Mouse (Mus musculus): ENCODE data around the gene Kif17. TPM values are rescaled to one million over a fixed set of nuclear protein-coding genes. Genes with fewer than 3 reads are reported as not detected.

The Kif17 gene
- polyA plus RNA-seq, 1 experiment from 2014 or later = 0.61 TPM

GRCm38 (mm10) chr4:138303742-138304141, 53.5 kb downstream of the Kif17 start:
- H3K4me2 ChIP-seq (ENCODE audit: low read length) = peak overlapping the region; percentile 94
- ATAC-seq (no peak), DNase-seq (ENCODE audit: low spot score) (no peak)
- H3K9ac ChIP-seq (ENCODE audit: low read length) = peak overlapping the region; percentile 75
- WGBS = 14% methylated on average over 18 of the region's 18 CpGs
- H3K27me3 ChIP-seq (replicated peaks; ENCODE audit: control insufficient read depth, insufficient read depth, low read length) = no peaks in the 10 kb centered on the region
- no peaks in the 10 kb centered on the region for H3K9me3 ChIP-seq (replicated peaks; ENCODE audit: control insufficient read depth, low read length)
- peak overlapping the region; percentile 60; the same call in 1 of the 2 replicates for H3K27ac ChIP-seq (ENCODE audit: low read depth, low read length)
- H3K36me3 ChIP-seq (ENCODE audit: control insufficient read depth, insufficient read depth, low read length) = peaks cover 16% of the 10 kb centered on the region
- peaks cover 10% of the 10 kb centered on the region for H3K4me1 ChIP-seq (ENCODE audit: control insufficient read depth, insufficient read depth, low read length)
- peak overlapping the region; percentile 93 for H3K4me3 ChIP-seq (ENCODE audit: low read depth, low read length)

GRCm38 (mm10) chr4:138304340-138305104, 54.3 kb downstream of the Kif17 start, which contains the start of gene Ddost:
Gene Ddost, plus strand, starts transcription at chr4:138304730.
- Histone ChIP-seq H3K4me3 (ENCODE audit: low read depth, low read length) (peak within 1 kb of the TSS; percentile 93), H3K9me3 (replicated peaks; ENCODE audit: control insufficient read depth, low read length) (no peaks in the 10 kb centered on the region), H3K27me3 (replicated peaks; ENCODE audit: control insufficient read depth, insufficient read depth, low read length) (no peaks in the 10 kb centered on the region), H3K4me2 (ENCODE audit: low read length) (peak within 1 kb of the TSS; percentile 94), H3K4me1 (ENCODE audit: control insufficient read depth, insufficient read depth, low read length) (peaks cover 10% of the 10 kb centered on the region), H3K9ac (ENCODE audit: low read length) (peak within 1 kb of the TSS; percentile 94), H3K27ac (ENCODE audit: low read depth, low read length) (peak within 1 kb of the TSS; percentile 73), H3K36me3 (ENCODE audit: control insufficient read depth, insufficient read depth, low read length) (peaks cover 24% of the 10 kb centered on the region)
- WGBS = under 1% methylated on average over 59 of the region's 64 CpGs
- peak; percentile 99 for ATAC-seq
- DNase-seq (ENCODE audit: low spot score) = peak; percentile 100

- H3K4me2 ChIP-seq (ENCODE audit: low read length) = no peak overlapping the region
- H3K27ac ChIP-seq (ENCODE audit: low read depth, low read length) = no peak overlapping the region
- peaks cover 48% of the 10 kb centered on the region for H3K36me3 ChIP-seq (ENCODE audit: control insufficient read depth, insufficient read depth, low read length)
- 73% methylated on average over 3 of the region's 3 CpGs for WGBS
- H3K27me3 ChIP-seq (replicated peaks; ENCODE audit: control insufficient read depth, insufficient read depth, low read length) = no peaks in the 10 kb centered on the region
- no peak overlapping the region for H3K4me3 ChIP-seq (ENCODE audit: low read depth, low read length)
- peaks cover 10% of the 10 kb centered on the region for H3K4me1 ChIP-seq (ENCODE audit: control insufficient read depth, insufficient read depth, low read length)
- ATAC-seq (no peak), DNase-seq (ENCODE audit: low spot score) (no peak)
- H3K9ac ChIP-seq (ENCODE audit: low read length) = no peak overlapping the region
- no peaks in the 10 kb centered on the region for H3K9me3 ChIP-seq (replicated peaks; ENCODE audit: control insufficient read depth, low read length)
Measured at GRCm38 (mm10) chr4:138307025-138307424, 56.8 kb downstream of the Kif17 start.

GRCm38 (mm10) chr4:138307739-138308138, 57.5 kb downstream of the Kif17 start:
- peaks cover 55% of the 10 kb centered on the region for H3K36me3 ChIP-seq (ENCODE audit: control insufficient read depth, insufficient read depth, low read length)
- no peak overlapping the region for H3K27ac ChIP-seq (ENCODE audit: low read depth, low read length)
- no peaks in the 10 kb centered on the region for H3K27me3 ChIP-seq (replicated peaks; ENCODE audit: control insufficient read depth, insufficient read depth, low read length)
- WGBS = 82% methylated on average over 12 of the region's 12 CpGs
- no peak overlapping the region for H3K9ac ChIP-seq (ENCODE audit: low read length)
- no peak overlapping the region for H3K4me3 ChIP-seq (ENCODE audit: low read depth, low read length)
- H3K4me2 ChIP-seq (ENCODE audit: low read length) = no peak overlapping the region
- H3K9me3 ChIP-seq (replicated peaks; ENCODE audit: control insufficient read depth, low read length) = no peaks in the 10 kb centered on the region
- H3K4me1 ChIP-seq (ENCODE audit: control insufficient read depth, insufficient read depth, low read length) = peaks cover 10% of the 10 kb centered on the region
- DNase-seq (ENCODE audit: low spot score) = no peak
- ATAC-seq = no peak

- Histone ChIP-seq H3K4me1 (ENCODE audit: control insufficient read depth, insufficient read depth, low read length) (peaks cover 5% of the 10 kb centered on the region), H3K9ac (ENCODE audit: low read length) (no peak overlapping the region), H3K9me3 (replicated peaks; ENCODE audit: control insufficient read depth, low read length) (no peaks in the 10 kb centered on the region), H3K4me2 (ENCODE audit: low read length) (no peak overlapping the region), H3K27ac (ENCODE audit: low read depth, low read length) (no peak overlapping the region), H3K4me3 (ENCODE audit: low read depth, low read length) (no peak overlapping the region), H3K27me3 (replicated peaks; ENCODE audit: control insufficient read depth, insufficient read depth, low read length) (no peaks in the 10 kb centered on the region), H3K36me3 (ENCODE audit: control insufficient read depth, insufficient read depth, low read length) (peaks cover 82% of the 10 kb centered on the region)
- DNase-seq (ENCODE audit: low spot score) (no peak), ATAC-seq (no peak)
- WGBS = 95% methylated on average over 19 of the region's 19 CpGs
Measured at GRCm38 (mm10) chr4:138310311-138310910, 60.2 kb downstream of the Kif17 start.

DNA sequence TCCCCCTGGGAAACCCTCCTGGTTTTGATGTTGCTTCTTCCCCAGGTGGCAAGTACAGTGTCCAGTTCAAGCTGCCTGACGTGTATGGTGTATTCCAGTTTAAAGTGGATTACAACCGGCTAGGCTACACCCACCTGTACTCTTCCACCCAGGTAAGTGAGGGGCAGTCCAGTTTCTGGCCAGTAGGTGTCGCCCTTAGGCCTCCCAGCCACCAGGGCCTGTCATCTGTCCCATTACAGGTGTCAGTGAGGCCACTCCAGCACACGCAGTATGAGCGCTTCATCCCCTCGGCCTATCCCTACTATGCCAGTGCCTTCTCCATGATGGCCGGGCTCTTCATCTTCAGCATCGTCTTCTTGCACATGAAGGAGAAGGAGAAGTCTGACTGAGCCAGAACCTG, 61.4 kb downstream of the Kif17 start:
- DNase-seq (ENCODE audit: low spot score) (no peak), ATAC-seq (peak; percentile 40; the same call in 1 of the 2 replicates)
- Histone ChIP-seq H3K4me2 (ENCODE audit: low read length) (no peak overlapping the region), H3K27me3 (replicated peaks; ENCODE audit: control insufficient read depth, insufficient read depth, low read length) (no peaks in the 10 kb centered on the region), H3K4me3 (ENCODE audit: low read depth, low read length) (no peak overlapping the region), H3K4me1 (ENCODE audit: control insufficient read depth, insufficient read depth, low read length) (no peaks in the 10 kb centered on the region), H3K9ac (ENCODE audit: low read length) (no peak overlapping the region), H3K36me3 (ENCODE audit: control insufficient read depth, insufficient read depth, low read length) (peaks cover 92% of the 10 kb centered on the region), H3K27ac (ENCODE audit: low read depth, low read length) (no peak overlapping the region), H3K9me3 (replicated peaks; ENCODE audit: control insufficient read depth, low read length) (no peaks in the 10 kb centered on the region)
- 63% methylated on average over 8 of the region's 8 CpGs for WGBS

DNA sequence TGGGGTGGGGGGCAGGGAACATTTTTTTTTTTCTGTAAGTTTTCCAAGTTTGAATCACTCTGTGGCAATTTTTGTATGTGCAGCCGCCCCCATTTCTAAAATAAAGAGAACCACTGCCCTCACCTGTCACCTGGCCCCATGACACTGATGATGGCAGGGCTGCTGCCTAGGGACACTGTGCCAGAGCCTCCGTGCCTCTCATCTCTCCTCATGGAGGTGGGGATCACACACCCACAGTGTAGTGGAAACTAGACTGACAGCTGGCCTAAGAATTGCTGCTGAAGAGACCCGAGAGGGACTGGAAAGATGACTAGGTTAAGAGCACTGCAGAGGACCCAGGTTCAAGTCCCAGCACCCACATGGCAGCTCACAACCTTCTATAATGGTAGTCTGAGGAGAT, 61.9 kb downstream of the Kif17 start:
- WGBS = 90% methylated on average over 3 of the region's 3 CpGs
- Histone ChIP-seq H3K9me3 (replicated peaks; ENCODE audit: control insufficient read depth, low read length) (no peaks in the 10 kb centered on the region), H3K4me3 (ENCODE audit: low read depth, low read length) (no peak overlapping the region), H3K4me2 (ENCODE audit: low read length) (no peak overlapping the region), H3K4me1 (ENCODE audit: control insufficient read depth, insufficient read depth, low read length) (no peaks in the 10 kb centered on the region), H3K9ac (ENCODE audit: low read length) (no peak overlapping the region), H3K36me3 (ENCODE audit: control insufficient read depth, insufficient read depth, low read length) (peaks cover 93% of the 10 kb centered on the region), H3K27ac (ENCODE audit: low read depth, low read length) (no peak overlapping the region), H3K27me3 (replicated peaks; ENCODE audit: control insufficient read depth, insufficient read depth, low read length) (no peaks in the 10 kb centered on the region)
- no peak for ATAC-seq
- no peak for DNase-seq (ENCODE audit: low spot score)

DNA sequence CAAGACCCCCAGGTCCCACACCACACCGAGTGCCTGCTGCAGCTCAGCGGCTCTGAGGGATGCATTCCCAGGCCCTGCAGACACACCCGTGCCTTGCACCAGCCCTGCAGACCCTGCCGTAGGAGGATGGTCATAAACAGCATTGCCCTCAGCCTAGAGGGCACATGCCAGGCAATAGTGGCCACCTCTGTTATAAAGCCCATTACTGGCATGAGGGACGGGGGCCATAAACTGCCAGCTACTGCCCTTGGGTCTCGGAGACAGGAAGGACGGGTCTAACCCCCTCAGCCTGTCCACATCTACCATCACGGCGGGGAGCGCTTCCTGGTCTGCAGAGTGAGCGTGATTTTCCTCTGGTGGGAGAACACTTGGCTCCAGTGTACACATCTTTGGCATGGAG, 62.8 kb downstream of the Kif17 start:
- no peak overlapping the region for H3K4me2 ChIP-seq (ENCODE audit: low read length)
- ATAC-seq (no peak), DNase-seq (ENCODE audit: low spot score) (no peak)
- WGBS = 90% methylated on average over 11 of the region's 11 CpGs
- no peak overlapping the region for H3K4me3 ChIP-seq (ENCODE audit: low read depth, low read length)
- H3K9me3 ChIP-seq (replicated peaks; ENCODE audit: control insufficient read depth, low read length) = no peaks in the 10 kb centered on the region
- H3K4me1 ChIP-seq (ENCODE audit: control insufficient read depth, insufficient read depth, low read length) = no peaks in the 10 kb centered on the region
- H3K36me3 ChIP-seq (ENCODE audit: control insufficient read depth, insufficient read depth, low read length) = peaks cover 90% of the 10 kb centered on the region
- no peaks in the 10 kb centered on the region for H3K27me3 ChIP-seq (replicated peaks; ENCODE audit: control insufficient read depth, insufficient read depth, low read length)
- H3K9ac ChIP-seq (ENCODE audit: low read length) = no peak overlapping the region
- H3K27ac ChIP-seq (ENCODE audit: low read depth, low read length) = no peak overlapping the region

GRCm38 (mm10) chr4:138313795-138314194, 63.6 kb downstream of the Kif17 start:
- ATAC-seq = no peak
- H3K4me3 ChIP-seq (ENCODE audit: low read depth, low read length) = no peak overlapping the region
- no peaks in the 10 kb centered on the region for H3K9me3 ChIP-seq (replicated peaks; ENCODE audit: control insufficient read depth, low read length)
- H3K27ac ChIP-seq (ENCODE audit: low read depth, low read length) = no peak overlapping the region
- no peak overlapping the region for H3K9ac ChIP-seq (ENCODE audit: low read length)
- no peaks in the 10 kb centered on the region for H3K4me1 ChIP-seq (ENCODE audit: control insufficient read depth, insufficient read depth, low read length)
- H3K36me3 ChIP-seq (ENCODE audit: control insufficient read depth, insufficient read depth, low read length) = peaks cover 82% of the 10 kb centered on the region
- H3K4me2 ChIP-seq (ENCODE audit: low read length) = no peak overlapping the region
- WGBS = 89% methylated on average over 4 of the region's 4 CpGs
- no peaks in the 10 kb centered on the region for H3K27me3 ChIP-seq (replicated peaks; ENCODE audit: control insufficient read depth, insufficient read depth, low read length)
- no peak for DNase-seq (ENCODE audit: low spot score)
